Mouse (Mus musculus) thymus, postnatal 4 days (tissue): Measurements from ENCODE around the gene Rab11fip2.

ENCODE experiments used
- DNase-seq: peaks from one replicate; pipeline ENCODE4 v3.0.0; 2021

Rab11fip2 gene

GRCm38 (mm10) chr19:59943322-59943871 is at the start of gene Rab11fip2:
Gene Rab11fip2 (minus strand): TSS chr19:59943654.
- peak; percentile 87 for DNase-seq

GRCm38 (mm10) chr19:59981588-59981987 is 38.1 kb upstream of the Rab11fip2 start:
- no peak for DNase-seq

- no peak for DNase-seq
Measured at GRCm38 (mm10) chr19:59954936-59955335, 11.5 kb upstream of the Rab11fip2 start.

GRCm38 (mm10) chr19:59949731-59950130 is 6.3 kb upstream of the Rab11fip2 start:
- no peak for DNase-seq

- no peak for DNase-seq
Measured at GRCm38 (mm10) chr19:59942716-59943321, 635 bp downstream of the Rab11fip2 start.

- DNase-seq: no peak
Measured at GRCm38 (mm10) chr19:59939711-59940110, 3.7 kb downstream of the Rab11fip2 start.

GRCm38 (mm10) chr19:59932085-59932484 is 11.4 kb downstream of the Rab11fip2 start:
- no peak for DNase-seq

- no peak for DNase-seq
Measured at GRCm38 (mm10) chr19:59928672-59929071, 14.8 kb downstream of the Rab11fip2 start.

- peak; percentile 12 for DNase-seq
Measured at GRCm38 (mm10) chr19:59926125-59926524, 17.3 kb downstream of the Rab11fip2 start.

- no peak for DNase-seq
Measured at GRCm38 (mm10) chr19:59920846-59921245, 22.6 kb downstream of the Rab11fip2 start.

- DNase-seq: no peak
Measured at GRCm38 (mm10) chr19:59917901-59918613, 25.4 kb downstream of the Rab11fip2 start.

- DNase-seq: no peak
Measured at GRCm38 (mm10) chr19:59911554-59911953, 31.9 kb downstream of the Rab11fip2 start.

- DNase-seq: no peak
Measured at GRCm38 (mm10) chr19:59905296-59906081, 38.0 kb downstream of the Rab11fip2 start.

- no peak for DNase-seq
Measured at GRCm38 (mm10) chr19:59899965-59900364, 43.5 kb downstream of the Rab11fip2 start.

- no peak for DNase-seq
Measured at GRCm38 (mm10) chr19:59898301-59898700, 45.2 kb downstream of the Rab11fip2 start.

- DNase-seq: no peak
Measured at GRCm38 (mm10) chr19:59889383-59889782, 54.1 kb downstream of the Rab11fip2 start.

- DNase-seq: no peak
Measured at GRCm38 (mm10) chr19:59888846-59889245, 54.6 kb downstream of the Rab11fip2 start.

- no peak for DNase-seq
Measured at GRCm38 (mm10) chr19:59887866-59888265, 55.6 kb downstream of the Rab11fip2 start.

- no peak for DNase-seq
Measured at GRCm38 (mm10) chr19:59885301-59885700, 58.2 kb downstream of the Rab11fip2 start.

- no peak for DNase-seq
Measured at GRCm38 (mm10) chr19:59877238-59877637, 66.2 kb downstream of the Rab11fip2 start.

GRCm38 (mm10) chr19:59866666-59867065 is 76.8 kb downstream of the Rab11fip2 start:
- no peak for DNase-seq

GRCm38 (mm10) chr19:59862423-59862822 is 81.0 kb downstream of the Rab11fip2 start:
- no peak for DNase-seq

GRCm38 (mm10) chr19:59860799-59861198 is 82.7 kb downstream of the Rab11fip2 start:
- DNase-seq: no peak
